Mouse (Mus musculus): Measurements from ENCODE around the gene Tmem159.

Tmem159 gene

GRCm38 (mm10) chr7:120117529-120117928 lies 15.4 kb downstream of the Tmem159 start:
- TF ChIP-seq GATA4 (IDR thresholded peaks at IDR 0.05; ENCODE audit: insufficient replicate concordance, low read length) = no peak

DNA sequence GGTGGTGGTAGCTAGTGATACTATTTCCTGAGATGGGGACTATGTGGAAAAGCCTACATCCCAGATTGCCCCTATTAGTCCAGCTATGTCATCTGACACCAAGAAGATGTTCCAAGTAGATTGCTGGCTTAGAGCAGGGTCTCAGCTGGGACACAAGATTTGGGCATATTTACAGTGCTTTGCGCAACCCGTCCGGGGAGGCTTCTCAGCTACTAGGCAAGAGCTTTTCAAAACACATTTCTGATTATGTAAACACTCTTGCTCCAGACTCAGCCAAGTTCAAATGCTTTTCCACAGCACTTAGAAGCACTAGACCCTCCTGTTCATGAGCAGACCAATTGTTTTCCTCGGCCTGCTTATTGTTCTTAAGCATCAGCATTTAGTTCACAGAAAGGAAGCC lies 21.6 kb downstream of the Tmem159 start:
- TF ChIP-seq GATA4 (IDR thresholded peaks at IDR 0.05; ENCODE audit: insufficient replicate concordance, low read length) = no peak

- TF ChIP-seq GATA4 (IDR thresholded peaks at IDR 0.05; ENCODE audit: insufficient replicate concordance, low read length) = peak; percentile 11; the same call in 1 of the 2 replicates
These were observed 22.7 kb downstream of the Tmem159 start for GRCm38 (mm10) chr7:120124844-120125243.

- no peak for TF ChIP-seq GATA4 (IDR thresholded peaks at IDR 0.05; ENCODE audit: insufficient replicate concordance, low read length)
These were observed 25.0 kb downstream of the Tmem159 start for GRCm38 (mm10) chr7:120126976-120127685.

GRCm38 (mm10) chr7:120127686-120128059 lies 25.5 kb downstream of the Tmem159 start:
- no peak for TF ChIP-seq GATA4 (IDR thresholded peaks at IDR 0.05; ENCODE audit: insufficient replicate concordance, low read length)

- TF ChIP-seq GATA4 (IDR thresholded peaks at IDR 0.05; ENCODE audit: insufficient replicate concordance, low read length) = no peak
These were observed 26.8 kb downstream of the Tmem159 start for GRCm38 (mm10) chr7:120128951-120129350.

GRCm38 (mm10) chr7:120142743-120143142 lies 40.6 kb downstream of the Tmem159 start:
- no peak for TF ChIP-seq GATA4 (IDR thresholded peaks at IDR 0.05; ENCODE audit: insufficient replicate concordance, low read length)

GRCm38 (mm10) chr7:120145191-120145590 lies 43.0 kb downstream of the Tmem159 start, which contains the start of gene Zp2:
TSS of gene Zp2 (minus strand) at chr7:120145291.
- TF ChIP-seq GATA4 (IDR thresholded peaks at IDR 0.05; ENCODE audit: insufficient replicate concordance, low read length) = no peak

GRCm38 (mm10) chr7:120150257-120150656 lies 48.1 kb downstream of the Tmem159 start:
- no peak for TF ChIP-seq GATA4 (IDR thresholded peaks at IDR 0.05; ENCODE audit: insufficient replicate concordance, low read length)

- TF ChIP-seq GATA4 (IDR thresholded peaks at IDR 0.05; ENCODE audit: insufficient replicate concordance, low read length) = no peak
These were observed 48.7 kb downstream of the Tmem159 start for GRCm38 (mm10) chr7:120150898-120151297.

DNA sequence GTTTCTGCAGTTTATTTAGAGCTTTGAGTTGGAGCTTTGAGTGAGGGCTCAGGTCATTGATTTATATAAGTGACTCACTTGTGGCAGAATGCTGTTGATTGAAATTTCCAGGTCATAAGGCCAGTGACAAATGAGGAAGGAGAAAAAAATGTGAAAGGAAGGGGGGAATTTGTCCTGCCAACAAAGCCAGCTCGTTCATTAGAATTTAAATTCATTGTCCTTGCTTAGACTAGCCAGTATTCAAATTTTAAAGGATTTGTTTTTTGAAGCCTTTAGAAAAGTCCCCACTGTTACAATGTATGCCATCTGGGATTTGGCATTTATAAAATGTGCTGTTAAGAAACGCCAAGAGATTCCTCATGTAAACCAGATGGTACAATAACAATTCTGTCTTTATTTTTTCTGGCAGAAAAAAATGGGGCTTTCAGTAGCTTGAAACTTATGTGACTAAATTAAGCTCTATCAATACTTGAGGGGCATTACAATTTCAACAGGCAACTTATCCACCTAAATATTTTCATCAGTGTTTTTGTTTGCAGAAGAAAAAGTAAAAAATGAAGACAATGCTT lies 54.8 kb downstream of the Tmem159 start:
- TF ChIP-seq GATA4 (IDR thresholded peaks at IDR 0.05; ENCODE audit: insufficient replicate concordance, low read length) = no peak

DNA sequence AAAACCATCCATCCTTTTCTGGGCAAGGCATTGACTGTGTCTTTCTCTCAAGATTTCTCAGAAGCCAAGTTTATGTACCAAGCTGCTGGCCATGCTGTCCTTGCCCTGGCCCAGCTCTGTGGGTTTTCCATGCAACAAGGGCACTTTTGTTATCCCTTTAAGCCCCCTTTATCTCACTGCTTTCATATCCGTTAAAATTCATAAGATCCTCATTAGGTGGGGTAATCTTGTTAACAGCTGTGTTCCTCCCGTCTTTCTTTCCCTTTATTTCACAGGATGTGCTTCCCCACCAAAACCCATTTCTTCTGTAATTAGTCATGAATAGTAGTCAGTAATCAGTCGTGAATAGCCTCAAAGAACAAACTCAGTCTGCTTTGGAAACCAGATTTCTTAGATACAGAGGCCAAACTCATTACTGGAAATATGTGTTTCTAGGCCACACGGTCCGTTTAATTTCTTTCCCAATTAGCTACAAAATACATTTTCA lies 55.5 kb downstream of the Tmem159 start:
- no peak for TF ChIP-seq GATA4 (IDR thresholded peaks at IDR 0.05; ENCODE audit: insufficient replicate concordance, low read length)

- TF ChIP-seq GATA4 (IDR thresholded peaks at IDR 0.05; ENCODE audit: insufficient replicate concordance, low read length) = no peak
These were observed 56.0 kb downstream of the Tmem159 start for GRCm38 (mm10) chr7:120158121-120158613.

DNA sequence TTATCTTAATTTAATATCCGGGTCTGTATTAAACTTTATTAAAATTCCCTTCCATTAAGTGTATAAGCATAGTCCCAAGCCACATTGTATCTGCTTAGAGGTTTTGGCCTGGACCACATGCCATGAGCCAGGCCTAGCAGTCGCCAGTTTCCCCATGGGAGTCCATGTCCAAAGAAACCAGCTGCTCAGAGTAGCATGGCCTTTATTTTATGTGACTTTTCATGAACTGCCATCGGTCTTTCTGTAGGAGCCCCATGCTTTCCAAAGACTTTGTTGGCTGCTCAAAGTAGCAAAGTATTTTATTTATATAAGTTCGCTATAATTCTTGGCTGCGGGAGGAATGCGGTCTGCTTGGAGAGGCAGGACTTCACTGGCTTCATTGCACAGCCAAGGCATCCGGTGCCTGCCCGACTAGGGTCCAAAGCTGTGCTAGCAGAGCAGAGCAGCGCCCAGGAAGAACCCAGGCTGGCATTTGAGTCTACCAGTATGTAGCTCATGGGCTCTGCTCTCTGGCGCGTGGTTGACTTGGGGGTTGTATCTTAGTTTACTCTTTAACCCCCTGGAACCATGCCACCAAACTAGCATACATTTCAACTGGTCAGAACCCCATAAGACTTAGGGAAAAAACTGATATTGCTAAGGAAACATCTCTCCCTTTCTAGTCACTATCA lies 61.6 kb downstream of the Tmem159 start:
- no peak for TF ChIP-seq GATA4 (IDR thresholded peaks at IDR 0.05; ENCODE audit: insufficient replicate concordance, low read length)

All from liver, adult (tissue).